Mouse (Mus musculus) cerebellum, adult 18-20 months (tissue): Measurements from ENCODE around the gene Thada.

ENCODE experiments used
- DNase-seq, 2 experiments: peaks; one replicate each; pipeline ENCODE4 v3.0.0; 2021

The Thada gene

GRCm38 (mm10) chr17:84368213-84369014 is 97.6 kb downstream of the Thada start:
- peak; percentile 28 to 38 for DNase-seq

- peak; percentile 65 to 74 for DNase-seq
These were observed 98.3 kb downstream of the Thada start for GRCm38 (mm10) chr17:84367663-84368062.

GRCm38 (mm10) chr17:84365791-84366301 is 100.2 kb downstream of the Thada start:
- no peak for DNase-seq

- DNase-seq, result peak; percentile 58 to 64
These were observed 100.8 kb downstream of the Thada start for GRCm38 (mm10) chr17:84365006-84365716.

DNA sequence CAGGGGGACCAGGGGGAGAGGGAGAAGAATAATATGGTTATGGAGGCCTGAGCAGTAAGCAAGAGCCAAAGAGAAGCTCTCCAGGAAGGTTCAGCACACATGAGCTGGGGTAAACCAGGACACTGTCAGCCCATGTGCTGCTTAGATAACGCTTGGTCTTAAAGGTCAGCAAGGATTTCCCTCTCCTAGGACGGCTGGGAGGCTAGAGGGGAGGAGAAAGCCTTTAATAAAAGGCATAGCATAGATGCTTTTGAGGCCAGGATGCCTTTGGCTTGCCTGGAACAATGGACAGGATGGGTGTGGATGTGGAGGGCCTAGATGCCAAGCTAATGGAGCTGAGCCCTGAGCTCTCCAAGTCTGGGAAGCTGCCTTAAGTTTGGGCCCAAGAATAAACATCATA is 102.6 kb downstream of the Thada start:
- no peak for DNase-seq

GRCm38 (mm10) chr17:84362581-84363286 is 103.3 kb downstream of the Thada start:
- DNase-seq, result no peak

GRCm38 (mm10) chr17:84361006-84361405 is 105.0 kb downstream of the Thada start:
- DNase-seq, result no peak

- no peak for DNase-seq
These were observed 106.2 kb downstream of the Thada start for GRCm38 (mm10) chr17:84359810-84360209.

DNA sequence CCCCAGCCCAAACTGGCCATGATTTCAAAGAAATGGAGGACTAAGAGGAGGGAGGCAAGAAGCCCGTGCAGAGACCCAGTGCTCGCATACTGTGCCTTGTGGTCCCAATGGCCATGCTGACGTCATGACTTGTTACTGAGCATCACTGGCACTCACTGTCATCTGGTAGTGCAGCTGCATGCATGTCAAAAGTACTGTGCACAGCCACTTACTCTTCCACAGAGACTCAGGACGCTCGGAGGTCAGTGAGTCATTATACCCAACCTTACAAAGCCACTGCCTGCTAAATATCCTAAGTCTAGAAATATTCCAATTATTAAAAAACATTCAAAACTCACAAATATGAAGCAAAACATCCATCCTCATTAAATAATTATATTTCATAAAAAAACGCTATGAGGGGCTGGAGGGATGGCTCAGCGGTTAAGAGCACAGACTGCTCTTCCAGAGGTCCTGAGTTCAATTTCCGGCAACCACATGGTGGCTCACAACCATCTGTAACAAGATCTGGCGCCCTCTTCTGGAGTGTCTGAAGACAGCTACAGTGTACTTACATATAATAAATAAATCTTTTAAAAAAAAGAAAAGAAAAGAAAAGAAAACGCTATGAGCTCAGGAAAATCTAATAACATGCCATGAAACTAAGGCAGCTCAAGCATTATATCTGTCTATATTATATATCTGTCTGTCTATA is 106.9 kb downstream of the Thada start:
- no peak for DNase-seq

- DNase-seq, result no peak
These were observed 108.2 kb downstream of the Thada start for GRCm38 (mm10) chr17:84357776-84358175.

DNA sequence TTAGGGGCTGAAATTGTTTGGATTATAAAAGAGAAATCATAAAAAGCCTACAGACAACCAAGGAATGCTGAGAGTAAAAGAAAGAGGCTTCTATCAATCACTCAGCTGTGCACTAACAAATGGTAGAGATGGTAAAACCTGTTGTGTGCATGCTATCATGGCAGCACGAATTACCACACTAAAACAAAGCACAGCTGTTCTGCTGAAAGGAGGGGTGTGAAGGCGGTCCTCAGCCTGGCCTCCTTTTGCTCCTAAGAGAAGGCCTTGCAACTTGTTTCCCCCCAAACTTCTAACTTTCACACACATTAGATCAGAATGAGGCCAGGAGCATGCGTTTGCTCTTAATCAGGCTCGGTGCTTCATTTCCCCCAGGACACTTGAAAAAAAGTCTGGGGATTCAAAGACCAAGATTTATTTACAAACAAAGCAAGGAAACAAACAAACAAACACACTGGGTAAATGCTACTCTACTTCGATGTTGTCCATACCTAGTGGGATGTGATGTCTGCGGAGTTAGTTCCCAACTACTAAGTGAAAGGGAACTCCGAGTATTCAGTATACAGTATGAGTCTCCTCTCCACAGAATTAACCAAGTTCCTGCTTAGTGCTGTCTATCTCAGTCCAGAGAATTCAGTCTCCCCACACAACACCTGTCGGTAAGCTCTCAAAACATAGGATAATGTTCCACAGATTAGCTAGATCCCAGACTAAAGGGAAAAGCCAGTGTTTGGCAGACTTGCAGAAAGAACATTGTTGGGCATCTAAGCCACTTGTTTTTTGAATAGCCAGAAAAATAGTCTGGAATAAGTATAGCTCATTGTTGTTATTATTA is 109.7 kb downstream of the Thada start:
- no peak for DNase-seq

DNA sequence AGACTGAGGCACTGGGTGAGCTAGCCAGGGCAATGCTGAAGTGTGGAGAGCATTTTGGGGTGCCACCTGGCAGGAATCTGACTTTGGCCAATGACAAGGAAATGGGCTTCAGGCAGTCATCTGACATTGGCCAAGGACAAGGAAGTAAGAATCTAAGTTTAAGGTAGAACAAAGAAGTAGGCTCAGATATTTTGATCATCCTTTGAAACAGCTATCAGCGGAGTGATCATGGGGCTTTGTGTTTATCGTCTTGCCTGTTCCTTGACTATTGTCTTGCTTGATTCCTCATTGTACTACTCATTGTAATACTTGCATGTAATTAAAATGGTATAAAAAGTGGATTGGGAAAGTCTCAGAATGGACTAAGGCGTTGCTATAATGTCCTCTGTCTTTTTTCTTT is 111.0 kb downstream of the Thada start:
- no peak for DNase-seq

GRCm38 (mm10) chr17:84353902-84354311 is 112.1 kb downstream of the Thada start:
- DNase-seq, result peak; percentile 59 to 79

- DNase-seq, result no peak
These were observed 112.6 kb downstream of the Thada start for GRCm38 (mm10) chr17:84353224-84353901.

GRCm38 (mm10) chr17:84352790-84353154 is 113.2 kb downstream of the Thada start:
- no peak for DNase-seq

GRCm38 (mm10) chr17:84351912-84352789 is 113.9 kb downstream of the Thada start:
- no peak for DNase-seq

- DNase-seq, result no peak
These were observed 114.7 kb downstream of the Thada start for GRCm38 (mm10) chr17:84351276-84351675.

DNA sequence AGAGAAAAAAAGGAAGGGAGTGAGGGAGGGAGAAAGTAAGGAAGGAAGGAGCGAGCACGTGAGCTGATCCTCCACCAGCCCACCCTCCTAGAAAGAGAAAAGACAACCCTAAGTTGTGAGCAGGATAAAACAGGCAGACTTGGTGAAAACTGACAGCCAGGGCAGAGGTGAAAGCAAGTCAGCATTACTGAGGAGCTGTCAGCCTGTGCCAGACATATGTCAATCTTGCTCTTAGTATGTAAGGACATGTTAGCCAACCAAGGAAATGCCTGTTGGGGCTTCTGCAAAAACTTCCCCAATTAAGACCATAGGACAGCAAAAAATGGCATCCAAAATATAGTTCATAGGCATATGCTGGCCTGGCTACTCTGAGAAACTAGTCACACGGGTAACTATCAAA is 117.1 kb downstream of the Thada start:
- no peak for DNase-seq

DNA sequence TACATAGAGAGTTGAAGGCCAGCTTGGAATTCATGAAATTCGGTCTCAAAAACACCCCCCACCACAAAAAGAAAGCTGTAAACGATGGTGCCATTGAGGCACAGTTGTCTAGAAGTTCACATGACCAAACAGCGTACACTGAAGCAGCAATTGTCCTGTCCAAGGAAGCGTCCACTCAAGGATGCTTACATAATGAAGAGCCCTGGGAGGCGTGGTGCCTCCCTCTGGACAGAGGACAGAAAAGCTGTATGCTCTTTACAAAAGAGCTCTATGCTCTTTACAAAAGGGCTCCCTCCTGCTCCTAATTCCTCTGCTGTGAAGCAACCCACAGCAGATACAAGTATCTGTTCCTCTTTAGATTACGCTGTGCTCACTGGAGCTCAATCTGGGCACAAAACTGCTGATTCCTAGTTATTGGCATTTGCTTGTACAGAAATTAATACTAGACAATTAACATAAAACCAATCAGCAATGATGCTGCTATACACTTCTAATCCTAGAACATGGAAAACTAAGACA is 123.6 kb downstream of the Thada start:
- no peak for DNase-seq

DNA sequence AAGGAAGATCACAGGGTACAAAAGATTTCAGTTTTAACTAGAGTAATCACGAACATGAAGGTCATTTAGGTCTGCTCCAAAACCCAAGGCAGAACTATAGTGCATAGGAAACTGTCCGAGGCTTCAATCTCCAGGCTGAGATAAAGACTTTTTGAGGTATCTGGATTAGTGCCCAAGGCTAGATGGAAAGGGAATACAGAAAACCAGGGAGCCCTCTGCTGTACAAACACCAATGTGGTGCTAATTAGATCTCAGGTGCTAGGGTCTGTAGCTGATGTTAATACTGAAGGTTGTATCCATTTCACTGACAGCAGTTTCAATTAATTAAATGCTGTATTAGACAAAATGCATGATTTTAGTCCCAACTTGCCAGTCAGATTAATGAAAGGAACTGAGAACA is 124.3 kb downstream of the Thada start:
- no peak for DNase-seq
